Mouse (Mus musculus) frontal cortex, postnatal 25 days (tissue): ENCODE data around the gene Pard3b.

Source experiments
- DNase-seq, 2 experiments: peaks; one replicate each; pipeline ENCODE4 v3.0.0; 2022; ENCODE audit warnings: low spot score in 2 of 2

Pard3b gene

GRCm38 (mm10) chr1:61751008-61751407 lies 112.4 kb downstream of the Pard3b start:
- DNase-seq, result no peak

GRCm38 (mm10) chr1:61756771-61757170 lies 118.1 kb downstream of the Pard3b start:
- DNase-seq, result no peak

GRCm38 (mm10) chr1:61771213-61771612 lies 132.6 kb downstream of the Pard3b start:
- DNase-seq, result peak; percentile 32 to 55

DNA sequence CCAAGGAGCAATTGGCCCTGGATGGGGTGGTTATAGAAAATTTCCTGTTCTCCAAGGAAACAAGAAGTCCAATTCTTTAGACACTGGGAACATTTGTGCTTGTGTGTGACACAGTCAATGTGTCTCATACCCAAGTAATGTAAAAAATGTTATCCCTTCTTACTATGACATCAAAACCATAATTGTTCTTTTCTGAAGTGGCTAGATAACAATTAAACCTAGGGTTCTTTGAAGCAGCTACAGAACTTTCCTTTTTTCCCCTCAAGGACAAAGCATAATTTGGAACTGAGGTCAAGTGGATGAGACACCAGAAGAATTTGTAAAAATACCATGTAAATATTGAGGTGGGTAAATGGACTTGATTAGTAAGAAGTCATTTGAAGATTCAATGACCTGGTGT lies 140.1 kb downstream of the Pard3b start:
- no peak for DNase-seq

DNA sequence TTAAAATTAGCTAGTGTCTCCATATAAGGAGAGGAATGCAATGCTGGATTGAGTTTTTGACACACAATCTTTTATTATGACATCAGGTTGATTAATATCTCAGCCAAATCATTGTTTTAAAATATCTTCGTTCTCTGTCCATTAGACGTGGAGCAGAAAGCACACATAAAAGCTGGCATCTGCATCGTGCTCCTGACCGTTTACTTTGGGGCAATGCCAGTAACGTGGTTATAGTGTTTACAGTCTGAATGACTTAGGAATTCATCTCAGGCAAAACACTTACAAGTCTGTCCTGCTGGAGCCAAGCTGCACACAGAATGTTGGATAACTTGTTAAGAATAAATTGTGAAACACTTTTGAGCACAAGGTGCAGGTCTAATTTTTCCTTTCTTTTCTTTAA lies 141.3 kb downstream of the Pard3b start:
- no peak for DNase-seq

- DNase-seq, result no peak
Observed at GRCm38 (mm10) chr1:61796296-61796695, 157.7 kb downstream of the Pard3b start.

DNA sequence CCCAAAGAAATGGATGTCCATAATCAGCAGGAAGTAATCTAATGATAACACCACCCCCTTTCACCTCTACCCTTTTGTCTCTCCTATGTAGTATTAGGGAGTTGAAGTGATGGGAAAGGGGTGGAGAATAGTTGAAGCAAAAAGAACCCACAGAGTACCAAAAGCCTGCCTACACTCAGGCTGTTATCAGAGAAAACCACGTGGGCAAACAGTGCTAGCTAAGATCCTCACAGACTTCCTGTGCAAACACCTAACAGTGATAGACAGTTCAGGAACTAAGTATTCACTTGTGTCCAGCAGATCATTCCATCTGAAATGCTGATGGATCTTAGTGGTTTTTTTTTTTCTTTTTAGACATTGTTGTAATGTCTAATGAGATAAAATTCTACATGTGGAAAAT lies 181.6 kb downstream of the Pard3b start:
- DNase-seq, result no peak

- no peak for DNase-seq
Observed at GRCm38 (mm10) chr1:61825560-61826191, 187.1 kb downstream of the Pard3b start.

- DNase-seq, result no peak
Observed at GRCm38 (mm10) chr1:61837006-61837544, 198.5 kb downstream of the Pard3b start.

- no peak for DNase-seq
Observed at GRCm38 (mm10) chr1:61846606-61847005, 208.0 kb downstream of the Pard3b start.

DNA sequence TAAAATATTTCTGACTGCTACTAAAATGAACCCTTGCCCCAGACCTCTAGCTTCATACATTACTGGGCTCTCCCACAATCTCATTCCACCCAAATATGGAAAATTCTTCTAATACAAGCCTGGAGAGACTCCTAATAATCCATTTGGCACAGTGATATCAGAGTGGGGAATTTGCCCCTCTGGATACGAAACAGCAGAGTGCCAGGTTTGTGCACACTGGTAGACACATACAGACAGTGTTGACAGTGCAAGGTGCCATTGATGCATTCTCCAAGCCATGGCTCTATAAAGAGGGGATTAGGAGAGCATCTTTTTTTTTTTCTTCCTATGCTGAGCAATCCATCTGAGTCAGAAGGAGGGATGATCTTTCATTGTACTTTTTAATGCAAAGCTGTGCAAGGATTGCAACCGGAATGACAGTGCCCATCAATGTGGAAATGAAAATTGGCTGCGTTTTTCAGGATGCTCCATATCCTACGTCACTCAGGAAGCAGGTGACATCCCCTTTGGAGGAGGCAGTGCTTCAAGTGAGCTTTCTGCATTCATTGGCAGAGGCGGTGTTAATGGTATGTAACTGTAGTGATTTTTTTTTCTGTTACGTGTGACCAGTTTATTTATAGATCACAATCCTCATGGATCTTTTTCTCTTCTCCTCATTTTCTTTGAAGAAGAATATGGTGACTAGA lies 210.5 kb downstream of the Pard3b start:
- DNase-seq, result no peak

GRCm38 (mm10) chr1:61850471-61850870 lies 211.8 kb downstream of the Pard3b start:
- DNase-seq, result no peak

GRCm38 (mm10) chr1:61851176-61851575 lies 212.6 kb downstream of the Pard3b start:
- no peak for DNase-seq

DNA sequence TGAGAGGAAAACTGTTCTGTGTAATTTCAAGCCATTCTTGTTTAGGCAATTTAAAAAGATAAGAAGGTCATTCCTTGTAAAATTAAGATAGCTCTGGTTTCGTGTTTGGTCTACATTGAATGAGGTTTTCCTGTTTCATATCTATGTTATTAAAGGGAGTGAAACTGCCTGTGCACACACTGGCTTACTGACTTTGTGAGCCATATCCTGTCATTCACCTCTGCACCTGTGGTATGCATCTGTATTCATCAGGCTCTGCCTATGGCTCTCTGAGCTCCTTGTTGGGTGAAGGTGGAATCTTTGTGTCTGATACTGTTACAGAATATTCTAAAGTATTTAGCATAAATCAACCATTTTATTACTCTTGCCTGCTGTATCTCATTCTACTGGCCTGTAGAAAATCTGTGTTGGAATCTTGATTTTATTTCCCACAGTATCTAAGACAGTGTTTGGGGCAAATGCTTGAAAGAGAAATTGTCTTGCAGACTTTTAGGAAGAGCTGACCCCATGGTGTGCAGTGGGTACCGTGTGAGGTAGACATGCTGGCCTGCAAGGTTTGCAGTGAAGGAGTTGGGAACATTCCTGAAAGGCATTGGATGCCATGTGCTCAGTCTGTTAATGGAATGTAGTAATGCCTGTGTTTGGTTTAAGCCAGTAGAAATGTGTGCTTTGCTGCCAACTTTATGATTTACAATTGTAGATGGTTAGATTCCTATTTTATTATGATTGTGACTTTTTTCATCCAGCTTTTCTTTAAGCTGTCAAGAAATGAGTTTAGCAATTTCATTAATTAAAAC lies 228.9 kb downstream of the Pard3b start:
- no peak for DNase-seq

- no peak for DNase-seq
Observed at GRCm38 (mm10) chr1:61874875-61875274, 236.3 kb downstream of the Pard3b start.

GRCm38 (mm10) chr1:61879706-61880470 lies 241.3 kb downstream of the Pard3b start:
- DNase-seq, result no peak

DNA sequence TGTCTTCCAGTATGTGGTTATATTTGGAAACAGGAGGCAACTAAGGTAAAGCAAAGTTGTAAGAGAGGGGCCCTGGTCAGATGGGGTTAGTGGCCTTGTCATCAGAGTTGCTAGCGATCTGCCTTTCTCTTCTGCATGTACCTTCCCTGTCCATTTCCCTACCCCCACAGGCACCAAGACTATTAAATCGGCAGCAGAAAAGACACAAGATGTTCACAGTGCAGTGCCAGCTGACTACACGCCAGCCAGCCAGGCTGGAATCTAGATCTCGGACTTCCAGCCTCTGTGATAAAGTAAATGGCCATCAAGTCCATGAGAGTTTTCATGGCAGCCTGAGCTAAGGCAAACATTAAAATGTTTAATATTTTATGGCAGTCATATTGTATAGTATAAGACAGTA lies 257.4 kb downstream of the Pard3b start:
- no peak for DNase-seq

- DNase-seq, result no peak
Observed at GRCm38 (mm10) chr1:61903271-61904007, 264.8 kb downstream of the Pard3b start.

GRCm38 (mm10) chr1:61904036-61904435 lies 265.4 kb downstream of the Pard3b start:
- no peak for DNase-seq

DNA sequence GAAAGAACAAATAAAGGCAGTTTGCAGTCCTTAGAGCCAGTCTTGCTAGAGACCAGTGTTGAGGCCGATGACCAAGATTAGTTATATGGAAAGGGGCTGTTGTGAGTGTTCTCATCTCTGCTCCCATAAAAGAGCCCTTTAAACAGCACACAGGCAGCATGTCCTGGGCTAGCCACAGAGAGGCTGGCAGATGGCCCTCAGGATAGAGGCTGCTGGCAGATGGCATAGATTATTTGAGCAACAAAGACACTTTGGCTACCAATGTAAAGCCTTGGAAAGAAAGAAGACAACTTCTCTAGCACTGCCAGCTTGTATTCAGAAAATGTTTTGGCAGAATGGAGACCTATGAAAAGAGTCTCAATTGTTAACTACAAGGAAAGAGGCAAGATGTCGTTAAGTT lies 274.3 kb downstream of the Pard3b start:
- no peak for DNase-seq

GRCm38 (mm10) chr1:61924958-61925357 lies 286.3 kb downstream of the Pard3b start:
- DNase-seq, result no peak
